Mouse (Mus musculus): Measurements from ENCODE around the gene Fam83g.

DNA sequence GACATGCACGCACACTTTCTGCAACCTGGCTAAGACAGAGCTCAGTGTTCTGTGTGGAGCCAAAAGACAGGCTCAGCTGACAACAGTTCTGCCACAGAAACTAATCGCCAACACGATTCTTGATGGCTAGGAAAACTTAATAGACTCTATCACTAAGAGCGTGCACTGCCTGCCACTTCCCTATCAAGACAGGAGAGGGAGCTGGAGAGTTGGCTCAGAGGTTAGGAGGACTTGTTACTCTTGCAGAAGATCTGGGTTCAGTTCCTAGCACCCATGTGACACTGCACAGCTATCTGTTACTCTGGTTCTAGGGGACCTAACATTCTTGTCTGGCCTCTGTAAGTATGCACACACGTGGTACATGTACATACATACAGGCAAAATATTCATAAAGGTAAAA is 67.7 kb downstream of the Fam83g start:
- TF ChIP-seq CTCF (IDR thresholded peaks at IDR 0.05; ENCODE audit: borderline replicate concordance, insufficient read depth, low read length) (no peak), POLR2A (IDR thresholded peaks at IDR 0.05; ENCODE audit: low read depth, low read length) (no peak)

All from embryonic fibroblast, embryonic 13.5 days (primary cell).